Mouse (Mus musculus) C2C12 (cell line): ENCODE data around the gene Nsun7.

Experiments
- CEBPB ChIP-seq: IDR thresholded peaks from one replicate; pipeline ENCODE4 v1.6.1; 2011; ENCODE audit warnings: low read depth, mild to moderate bottlenecking, control low read depth, moderate library complexity
- CTCF ChIP-seq: IDR thresholded peaks from one replicate; pipeline ENCODE4 v1.5.1; 2011; ENCODE audit not compliant: control insufficient read depth, insufficient read depth, insufficient read length
- FOSL1 ChIP-seq: IDR thresholded peaks from one replicate; pipeline ENCODE4 v1.8.0; 2011; ENCODE audit warnings: mild to moderate bottlenecking, low read length; ENCODE audit not compliant: poor library complexity, insufficient read depth, severe bottlenecking
- MAX ChIP-seq: IDR thresholded peaks from one replicate; pipeline ENCODE4 v1.6.1; 2011; ENCODE audit warnings: mild to moderate bottlenecking, control low read depth
- MYOD1 ChIP-seq: IDR thresholded peaks from one replicate; pipeline ENCODE4 v1.6.1; 2011; ENCODE audit warnings: low read depth; ENCODE audit not compliant: control insufficient read depth, insufficient read length
- MYOG ChIP-seq: IDR thresholded peaks from one replicate; pipeline ENCODE4 v1.6.1; 2011; ENCODE audit not compliant: control insufficient read depth, insufficient read length; ENCODE audit errors: extremely low read depth
- USF1 ChIP-seq: IDR thresholded peaks from one replicate; pipeline ENCODE4 v1.6.1; 2011; ENCODE audit warnings: low read depth, mild to moderate bottlenecking, control low read depth, moderate library complexity

- TF ChIP-seq CTCF (no peak), USF1 (no peak), MAX (no peak), MYOG (no peak), CEBPB (no peak), FOSL1 (no peak), MYOD1 (no peak)
Observed at GRCm38 (mm10) chr5:66263398-66263797, 3.7 kb downstream of the Nsun7 start.
